Mouse (Mus musculus) heart, postnatal 4 days (tissue): ENCODE measurements around the gene Ceacam18. TPM values are rescaled to one million over a fixed set of nuclear protein-coding genes. Genes with fewer than 3 reads are reported as not detected.
"Not testable (repeated sequence)": the region's sequence is repeated elsewhere in the genome, so short reads cannot be mapped to it uniquely, and the experiment has no call there.

ENCODE experiments used
- DNase-seq: peaks from one replicate; pipeline ENCODE4 v3.0.0; 2021
- total RNA-seq, 2 experiments: library from RNA; stranded (reverse); gene quantifications; 2 replicates each; pipeline ENCODE4 v1.2.3; 2021

The Ceacam18 gene
- total RNA-seq, 2 experiments from 2014 or later = not detected

GRCm38 (mm10) chr7:43668582-43668981, 34.1 kb downstream of the Ceacam18 start:
- no peak for DNase-seq

DNA sequence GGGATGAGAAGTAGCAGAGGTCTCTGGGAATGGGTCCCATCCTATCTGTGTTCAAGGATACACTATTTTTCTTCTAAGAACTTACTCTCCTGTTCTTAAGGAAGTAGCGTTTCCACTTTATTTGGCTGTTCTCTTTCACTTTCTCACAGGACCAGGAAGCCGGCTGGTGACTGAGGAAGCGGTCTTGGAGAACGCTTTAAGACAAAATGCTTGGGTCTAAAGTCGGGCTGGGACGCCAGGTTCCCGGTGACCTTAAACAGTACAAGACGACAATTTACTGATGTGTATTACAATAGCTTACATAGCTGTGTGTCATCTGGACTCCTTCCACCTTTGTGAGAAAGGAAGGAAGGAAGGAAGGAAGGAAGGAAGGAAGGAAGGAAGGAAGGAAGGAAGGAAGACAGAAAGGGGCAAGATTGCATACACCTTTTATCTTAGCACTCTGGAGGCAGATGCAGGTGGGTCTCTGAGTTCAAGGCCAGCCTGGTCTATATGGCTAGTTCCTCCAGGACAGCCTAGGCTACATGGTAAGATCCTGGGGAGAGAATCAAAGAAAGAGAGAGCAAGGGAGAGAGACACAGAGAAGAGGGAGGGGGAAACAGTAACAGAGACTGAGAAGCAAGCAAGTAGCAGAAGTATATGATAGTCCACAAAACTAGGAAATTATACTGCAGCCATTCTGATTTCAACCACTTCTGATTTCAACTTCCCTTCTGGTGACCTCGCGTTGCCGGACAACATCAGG, 36.7 kb downstream of the Ceacam18 start:
- no peak for DNase-seq

GRCm38 (mm10) chr7:43671809-43672580, 37.5 kb downstream of the Ceacam18 start, which contains the start of gene Ctu1:
Gene Ctu1 (plus strand): TSS chr7:43672016.
- DNase-seq = peak; percentile 92

GRCm38 (mm10) chr7:43672581-43673260, 38.2 kb downstream of the Ceacam18 start:
- DNase-seq = no peak

DNA sequence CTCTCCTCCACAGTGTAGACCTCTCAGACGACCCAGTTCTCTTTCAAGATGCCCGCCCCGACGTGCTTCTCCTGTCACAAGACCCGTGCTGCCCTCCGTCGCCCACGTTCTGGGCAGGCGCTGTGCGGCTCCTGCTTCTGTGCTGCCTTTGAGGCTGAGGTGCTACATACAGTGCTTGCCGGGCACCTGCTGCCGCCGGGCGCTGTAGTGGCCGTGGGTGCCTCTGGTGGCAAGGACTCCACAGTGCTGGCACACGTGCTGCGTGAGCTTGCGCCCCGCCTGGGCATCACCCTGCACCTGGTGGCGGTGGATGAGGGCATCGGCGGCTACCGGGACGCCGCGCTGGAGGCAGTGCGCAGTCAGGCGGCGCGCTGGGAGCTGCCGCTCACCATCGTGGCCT, 40.6 kb downstream of the Ceacam18 start:
- DNase-seq = no peak

DNA sequence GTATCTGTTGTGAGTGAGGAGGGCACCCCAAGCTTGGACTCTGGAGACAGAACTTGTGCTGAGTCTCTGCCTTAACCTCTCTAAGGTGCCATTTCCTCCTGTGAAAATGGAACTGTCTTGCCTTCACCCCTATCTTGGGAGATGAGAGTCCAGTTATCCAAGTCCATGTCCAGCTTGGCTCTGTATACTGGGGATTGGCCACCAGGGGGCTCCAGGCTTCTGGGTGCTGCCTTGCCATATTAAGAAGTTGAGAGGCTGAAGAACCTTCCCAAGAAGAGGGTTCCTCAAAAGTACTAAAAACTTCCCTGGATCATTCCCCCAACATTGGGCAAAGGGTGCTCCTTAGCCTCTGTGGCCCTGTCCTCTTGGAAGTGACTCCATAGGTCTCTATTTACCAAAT, 44.0 kb downstream of the Ceacam18 start:
- DNase-seq = peak; percentile 60

GRCm38 (mm10) chr7:43680960-43681359, 46.5 kb downstream of the Ceacam18 start:
- peak; percentile 78 for DNase-seq

GRCm38 (mm10) chr7:43682511-43682910, 48.0 kb downstream of the Ceacam18 start:
- not testable (repeated sequence) for DNase-seq

DNA sequence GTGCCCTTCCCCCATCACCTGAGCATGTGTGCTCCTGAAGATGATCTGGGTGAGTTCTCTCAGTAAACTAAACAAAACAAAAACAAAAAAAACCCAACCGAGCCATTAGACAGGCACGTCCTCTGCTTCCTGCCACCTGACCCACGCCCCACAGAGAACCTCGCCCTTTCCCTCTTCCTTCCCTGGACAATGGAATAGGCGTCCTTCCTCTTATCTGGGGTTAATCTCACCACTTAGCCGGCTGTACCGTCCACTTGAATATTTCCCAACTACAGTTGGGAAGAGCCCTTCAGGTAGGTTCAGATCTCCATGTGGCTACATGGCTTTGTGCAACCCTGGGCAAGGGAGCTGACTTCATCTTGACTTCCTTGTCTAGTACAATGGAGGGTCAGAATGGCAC, 50.6 kb downstream of the Ceacam18 start:
- DNase-seq = no peak

GRCm38 (mm10) chr7:43690118-43690517, 55.6 kb downstream of the Ceacam18 start, which contains the start of gene Klk14:
Gene Klk14 (plus strand): TSS chr7:43690418.
- DNase-seq = no peak

Other genes with a start within 250 kb of the Ceacam18 start
- gene Siglecg, start 226.5 kb upstream of the Ceacam18 start, total RNA-seq = under 1 TPM; 0.09 to 0.55 TPM
- gene Lim2, start 207.0 kb upstream of the Ceacam18 start, total RNA-seq = not detected
- gene Nkg7, start 197.6 kb upstream of the Ceacam18 start, total RNA-seq = not detected
- not detected for gene Cldnd2, start 193.9 kb upstream of the Ceacam18 start, total RNA-seq
- 100 to 1,000 TPM; 882 to 955 TPM for gene Etfb, start 190.6 kb upstream of the Ceacam18 start, total RNA-seq
- gene Gm45233, start 190.6 kb upstream of the Ceacam18 start, total RNA-seq = 1 to 10 TPM; 2.9 to 3.0 TPM
- 1 to 10 TPM; 4.1 to 6.3 TPM for gene Vsig10l, start 171.6 kb upstream of the Ceacam18 start, total RNA-seq
- gene Iglon5, start 144.6 kb upstream of the Ceacam18 start, total RNA-seq = under 1 TPM; 0.29 TPM
- gene 4931406B18Rik, start 128.8 kb upstream of the Ceacam18 start, total RNA-seq = not detected
- gene Cd33, start 90.3 kb upstream of the Ceacam18 start, total RNA-seq = 1 to 10 TPM; 1.7 to 2.1 TPM
- gene Zfp658, start 72.5 kb upstream of the Ceacam18 start, total RNA-seq = 1 to 10 TPM; 1.0 to 1.1 TPM
- gene Zfp719, start 55.1 kb upstream of the Ceacam18 start, total RNA-seq = 1 to 10 TPM; 9.4 to 10.0 TPM
- not detected for gene Zfp819, start 27.5 kb upstream of the Ceacam18 start, total RNA-seq
- under 1 TPM; 0.34 to 0.48 TPM for gene Siglece, start 25.5 kb downstream of the Ceacam18 start, total RNA-seq
- 1 to 10 TPM; 4.7 to 5.6 TPM for gene Ctu1, start 37.3 kb downstream of the Ceacam18 start, total RNA-seq
- not detected for gene Klk14, start 55.7 kb downstream of the Ceacam18 start, total RNA-seq
- not detected for gene Klk13, start 77.9 kb downstream of the Ceacam18 start, total RNA-seq
- gene Klk12, start 134.2 kb downstream of the Ceacam18 start, total RNA-seq = not detected
- gene Klk11, start 139.9 kb downstream of the Ceacam18 start, total RNA-seq = not detected
- gene Klk10, start 146.3 kb downstream of the Ceacam18 start, total RNA-seq = not detected
- not detected for gene Klk9, start 157.2 kb downstream of the Ceacam18 start, total RNA-seq
- gene Klk8, start 162.9 kb downstream of the Ceacam18 start, total RNA-seq = 10 to 100 TPM; 10.6 to 17.4 TPM
- gene Klk7, start 176.6 kb downstream of the Ceacam18 start, total RNA-seq = not detected
- gene Klk6, start 189.8 kb downstream of the Ceacam18 start, total RNA-seq = not detected
- gene Klk5, start 207.3 kb downstream of the Ceacam18 start, total RNA-seq = not detected
- not detected for gene Klk4, start 246.5 kb downstream of the Ceacam18 start, total RNA-seq